Mouse (Mus musculus): ENCODE results near the gene Ap2a2.
"Not testable (repeated sequence)": the region's sequence is repeated elsewhere in the genome, so short reads cannot be mapped to it uniquely, and the experiment has no call there.

The Ap2a2 gene

GRCm38 (mm10) chr7:141593056-141593455 is 31.1 kb downstream of the Ap2a2 start:
- CTCF ChIA-PET, result no interaction called here

DNA sequence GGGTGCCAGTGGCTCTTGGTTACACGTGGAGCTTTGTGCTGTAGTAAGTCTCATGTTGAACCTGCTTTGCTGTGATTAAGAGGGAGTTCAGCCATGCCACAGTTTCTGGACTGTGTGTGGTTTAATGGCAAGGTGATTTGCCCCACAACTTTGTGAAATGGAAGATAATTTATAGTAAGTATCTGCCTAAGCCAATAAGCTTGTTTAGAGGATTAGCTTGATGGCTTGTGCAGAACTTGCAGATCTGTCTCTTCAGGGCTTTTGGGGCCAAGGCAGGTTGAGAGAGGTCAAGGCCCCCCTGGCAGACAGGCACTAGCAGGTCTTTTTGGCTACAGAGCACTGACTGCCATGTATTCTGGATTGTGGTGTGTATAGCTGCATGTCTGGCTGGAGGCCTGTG is 35.0 kb downstream of the Ap2a2 start:
- CTCF ChIA-PET, result no interaction called here

DNA sequence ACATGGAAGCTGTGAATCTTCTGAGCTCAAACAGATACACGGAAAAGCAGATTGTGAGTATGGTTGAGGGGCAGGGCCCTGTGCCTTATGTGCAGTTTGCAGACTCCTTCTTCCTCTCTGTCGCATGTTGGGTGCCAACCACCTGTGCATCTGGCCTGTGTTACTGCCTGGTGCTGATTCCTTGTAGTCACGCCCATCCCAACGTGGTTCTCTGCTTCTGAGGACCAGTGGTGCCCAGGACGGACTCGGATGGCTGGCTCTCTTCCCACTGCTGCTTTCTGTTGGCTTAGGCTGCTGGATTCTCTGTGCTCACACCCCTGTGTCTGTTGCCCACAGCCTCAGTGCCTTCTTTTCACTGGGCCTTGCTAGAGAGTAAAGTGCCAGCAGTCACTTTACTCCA is 35.6 kb downstream of the Ap2a2 start:
- CTCF ChIA-PET, result no interaction called here

GRCm38 (mm10) chr7:141607717-141608116 is 45.7 kb downstream of the Ap2a2 start:
- CTCF ChIA-PET, result no interaction called here

GRCm38 (mm10) chr7:141609719-141610514 is 47.9 kb downstream of the Ap2a2 start:
- CTCF ChIA-PET, result no interaction called here

- CTCF ChIA-PET, result no interaction called here
Observed at GRCm38 (mm10) chr7:141611711-141612370, 49.9 kb downstream of the Ap2a2 start.

DNA sequence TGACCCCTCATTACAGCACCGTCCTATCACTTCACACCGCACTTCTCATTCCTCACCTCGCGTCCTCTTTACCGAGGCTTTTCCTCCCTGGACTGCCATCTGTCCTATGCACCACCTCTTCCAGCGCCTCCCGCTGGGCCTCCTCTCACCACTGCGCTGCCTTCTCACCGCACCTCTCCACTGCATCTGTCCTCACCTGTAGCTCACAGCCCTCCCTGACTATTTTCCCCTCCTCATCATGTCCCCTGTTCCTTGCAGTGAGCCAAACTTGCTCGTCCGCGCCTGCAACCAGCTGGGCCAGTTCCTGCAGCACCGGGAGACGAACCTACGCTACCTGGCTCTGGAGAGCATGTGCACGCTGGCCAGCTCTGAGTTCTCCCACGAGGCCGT is 50.4 kb downstream of the Ap2a2 start:
- CTCF ChIA-PET, result no interaction called here

GRCm38 (mm10) chr7:141612791-141613190 is 50.8 kb downstream of the Ap2a2 start:
- CTCF ChIA-PET, result interaction anchor here (0.7 kb wide), 1 partner anchor 167 kb away, joined by 5 read pairs; no protein-coding TSS in a partner anchor

GRCm38 (mm10) chr7:141614329-141614832 is 52.4 kb downstream of the Ap2a2 start:
- CTCF ChIA-PET, result no interaction called here

- CTCF ChIA-PET, result no interaction called here
Observed at GRCm38 (mm10) chr7:141624214-141624613, 62.2 kb downstream of the Ap2a2 start.

GRCm38 (mm10) chr7:141625120-141625810 is 63.3 kb downstream of the Ap2a2 start:
- CTCF ChIA-PET, result no interaction called here

- CTCF ChIA-PET, result no interaction called here
Observed at GRCm38 (mm10) chr7:141628018-141628417, 66.0 kb downstream of the Ap2a2 start.

DNA sequence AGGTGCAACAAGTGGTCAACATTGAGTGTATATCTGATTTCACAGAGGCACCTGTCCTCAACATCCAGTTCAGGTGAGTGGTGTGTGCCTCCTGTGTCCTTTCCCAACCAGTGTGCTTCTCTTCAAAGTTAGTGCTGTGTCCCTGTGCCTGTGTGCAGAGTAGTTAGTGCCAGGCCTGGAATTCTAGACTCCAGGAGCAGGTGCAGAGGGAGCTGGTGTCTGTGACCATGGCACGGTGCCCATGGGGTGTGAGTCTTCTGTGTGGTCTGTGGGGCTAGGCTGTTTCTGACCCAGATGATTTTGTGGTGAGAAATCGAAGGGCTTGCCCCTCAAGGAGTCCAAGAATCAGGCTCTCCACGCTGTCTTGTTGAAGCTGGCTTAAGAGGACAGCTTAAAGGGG is 67.3 kb downstream of the Ap2a2 start:
- CTCF ChIA-PET, result interaction anchor here (0.5 kb wide), 1 partner anchor 1384 kb away, joined by 4 read pairs; no protein-coding TSS in a partner anchor

DNA sequence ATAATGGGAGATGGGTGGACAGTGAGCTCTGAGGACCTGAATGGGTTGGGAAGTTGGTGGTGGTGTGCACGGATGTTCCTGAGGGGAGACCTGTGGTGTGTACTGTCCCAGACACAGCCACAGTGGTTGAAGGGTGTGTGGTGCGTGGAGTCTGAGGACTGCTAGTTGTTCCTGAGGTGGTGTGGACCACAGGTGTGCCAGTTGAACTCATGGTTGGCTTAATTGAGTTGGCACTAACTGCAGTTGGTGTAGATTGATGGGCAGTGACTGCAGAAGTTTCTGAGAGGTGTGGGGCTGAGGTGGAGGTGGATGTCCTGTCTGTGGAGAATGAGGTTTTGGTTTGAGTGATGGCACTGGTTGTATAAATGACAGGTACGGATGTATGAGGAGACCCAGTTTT is 76.1 kb downstream of the Ap2a2 start:
- CTCF ChIA-PET, result not testable (repeated sequence)

GRCm38 (mm10) chr7:141638513-141639334 is 76.8 kb downstream of the Ap2a2 start:
- CTCF ChIA-PET, result not testable (repeated sequence)

GRCm38 (mm10) chr7:141639335-141639890 is 77.4 kb downstream of the Ap2a2 start:
- CTCF ChIA-PET, result not testable (repeated sequence)

- CTCF ChIA-PET, result no interaction called here
Observed at GRCm38 (mm10) chr7:141642375-141642774, 80.4 kb downstream of the Ap2a2 start.

- CTCF ChIA-PET, result no interaction called here
Observed at GRCm38 (mm10) chr7:141643160-141643559, 81.2 kb downstream of the Ap2a2 start.

GRCm38 (mm10) chr7:141647083-141647482 is 85.1 kb downstream of the Ap2a2 start:
- CTCF ChIA-PET, result no interaction called here

DNA sequence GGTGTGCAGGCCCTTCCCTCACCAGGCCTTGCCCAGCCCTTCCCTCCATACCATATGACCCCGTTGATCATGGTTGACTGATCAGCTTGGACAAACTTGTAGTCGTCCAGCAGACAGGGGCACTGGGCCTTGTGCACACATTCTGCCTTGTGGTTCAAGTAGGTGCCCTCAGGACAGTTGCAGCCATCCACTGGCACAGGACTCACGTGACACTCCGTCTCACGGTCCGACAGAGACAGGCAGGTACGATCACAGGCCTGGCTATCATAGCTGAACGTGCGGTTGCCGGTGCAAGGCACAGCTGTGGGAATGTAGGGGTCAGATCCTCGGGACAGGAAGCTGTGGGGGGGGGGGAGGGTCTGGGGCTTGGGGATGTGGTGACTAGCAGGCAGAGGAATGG is 85.8 kb downstream of the Ap2a2 start:
- CTCF ChIA-PET, result no interaction called here

GRCm38 (mm10) chr7:141652191-141652590 is 90.2 kb downstream of the Ap2a2 start:
- CTCF ChIA-PET, result no interaction called here

DNA sequence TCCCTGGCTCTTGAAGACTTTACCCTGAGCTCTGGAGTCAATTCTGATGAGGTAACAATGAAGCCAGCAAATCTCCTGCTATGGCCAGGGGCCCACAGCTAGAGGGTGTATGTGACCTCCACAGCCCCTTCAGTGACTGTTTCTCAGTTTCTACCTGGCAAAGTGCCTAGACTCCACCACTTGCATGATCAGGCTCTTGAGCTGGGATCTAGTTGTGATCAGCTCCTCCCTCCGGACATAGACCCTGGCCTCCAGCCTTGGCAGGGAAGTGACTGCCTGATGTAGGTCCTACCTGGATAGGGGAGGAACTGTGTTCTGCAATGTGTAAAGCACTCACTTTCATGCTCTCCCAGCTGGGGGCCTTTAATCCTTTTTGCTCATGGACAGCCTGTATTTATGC is 98.4 kb downstream of the Ap2a2 start:
- CTCF ChIA-PET, result no interaction called here
